Mouse (Mus musculus): Measurements from ENCODE around the gene Gsta2.
"Not testable (repeated sequence)": the region's sequence is repeated elsewhere in the genome, so short reads cannot be mapped to it uniquely, and the experiment has no call there.

The Gsta2 gene

DNA sequence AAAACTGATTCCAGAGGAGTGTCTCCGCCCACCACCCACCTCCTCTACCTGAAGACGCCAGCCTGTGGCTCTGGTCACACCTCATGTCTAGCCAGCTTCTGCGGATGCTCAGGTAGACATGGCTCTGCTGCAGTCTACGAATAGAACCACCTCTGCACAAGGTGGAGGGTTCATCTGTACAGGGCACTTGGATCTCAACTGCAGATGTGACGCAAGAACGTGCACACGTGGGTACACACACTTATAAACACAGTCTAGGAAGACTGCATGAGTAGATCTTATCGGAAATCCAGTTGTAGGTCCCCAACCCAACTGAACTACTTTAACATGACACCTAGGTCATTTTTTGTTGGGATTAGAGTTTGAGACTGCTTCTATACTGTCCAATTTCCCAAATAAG is at the start of gene Gsta2:
Gene Gsta2 (minus strand): TSS at position 178 of the 400 bp plus-strand sequence.
- DNase-seq (ENCODE audit: low spot score): no peak

DNA sequence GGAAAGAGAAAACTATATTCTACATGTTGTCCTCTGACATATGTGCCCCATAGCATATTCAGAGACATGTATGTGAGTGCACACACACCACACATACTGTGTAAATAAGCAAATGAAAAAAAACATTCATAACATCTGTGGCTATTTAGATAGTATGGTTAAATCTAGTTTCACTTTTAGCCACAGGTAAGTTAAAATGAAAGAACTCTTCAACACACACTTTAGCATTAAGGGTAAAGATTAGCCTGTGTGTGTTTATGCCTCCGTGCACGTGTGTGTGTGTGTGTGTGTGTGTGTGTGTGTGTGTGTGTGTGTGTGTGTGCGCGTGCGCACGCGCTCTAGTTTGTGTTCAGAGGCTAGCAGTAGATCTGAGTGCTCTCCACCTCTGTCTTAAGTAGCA is 46.0 kb upstream of the Gsta2 start:
- no peak for DNase-seq (ENCODE audit: low spot score)

DNA sequence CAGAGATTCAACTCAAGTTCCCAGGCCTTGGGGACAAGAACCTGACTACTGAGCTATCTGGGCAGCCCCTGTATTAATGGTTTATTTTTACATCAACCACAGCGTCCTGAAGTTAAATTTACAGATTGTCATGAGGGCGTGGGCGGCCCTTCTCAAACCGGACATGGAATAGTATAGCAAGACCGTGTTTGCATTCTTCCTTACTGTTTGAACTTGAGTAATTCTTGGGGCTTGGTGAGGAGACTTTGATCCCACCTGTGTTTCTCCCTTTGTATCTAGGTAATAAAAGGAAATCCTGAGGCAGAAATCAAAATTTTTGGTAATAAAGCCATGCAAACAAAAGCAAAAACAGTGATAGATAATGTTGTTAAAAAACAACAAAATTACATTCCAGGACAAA is 45.0 kb upstream of the Gsta2 start:
- DNase-seq (ENCODE audit: low spot score): no peak

GRCm38 (mm10) chr9:78396517-78396916 is 40.9 kb upstream of the Gsta2 start:
- DNase-seq (ENCODE audit: low spot score): no peak

- peak; percentile 12 for DNase-seq (ENCODE audit: low spot score)
Measured at GRCm38 (mm10) chr9:78395630-78396351, 40.2 kb upstream of the Gsta2 start, which contains the start of gene Ddx43. Gene Ddx43 (plus strand): TSS chr9:78395777.

- no peak for DNase-seq (ENCODE audit: low spot score)
Measured at GRCm38 (mm10) chr9:78395244-78395629, 39.6 kb upstream of the Gsta2 start.

DNA sequence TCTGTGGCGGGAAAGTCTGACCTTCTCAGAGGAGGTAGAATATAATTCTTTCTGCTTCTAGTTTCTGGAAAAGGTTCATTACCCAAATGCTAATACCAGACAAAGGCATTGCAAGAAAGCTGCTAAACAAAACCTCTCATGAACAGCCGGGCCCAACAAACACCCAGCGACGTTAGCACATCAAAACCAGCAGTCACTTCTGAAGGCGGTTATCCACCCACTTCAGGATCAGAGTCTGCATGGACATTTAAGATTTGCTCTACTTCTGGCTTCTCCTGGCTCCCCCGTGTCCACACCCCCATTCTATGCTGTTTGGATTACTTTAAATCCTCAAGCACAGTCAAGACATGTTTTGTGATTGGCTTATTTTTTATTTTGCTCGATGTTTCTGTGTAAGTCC is 39.0 kb upstream of the Gsta2 start:
- no peak for DNase-seq (ENCODE audit: low spot score)

- DNase-seq (ENCODE audit: low spot score): no peak
Measured at GRCm38 (mm10) chr9:78393741-78394140, 38.2 kb upstream of the Gsta2 start.

GRCm38 (mm10) chr9:78389981-78390380 is 34.4 kb upstream of the Gsta2 start:
- no peak for DNase-seq (ENCODE audit: low spot score)

DNA sequence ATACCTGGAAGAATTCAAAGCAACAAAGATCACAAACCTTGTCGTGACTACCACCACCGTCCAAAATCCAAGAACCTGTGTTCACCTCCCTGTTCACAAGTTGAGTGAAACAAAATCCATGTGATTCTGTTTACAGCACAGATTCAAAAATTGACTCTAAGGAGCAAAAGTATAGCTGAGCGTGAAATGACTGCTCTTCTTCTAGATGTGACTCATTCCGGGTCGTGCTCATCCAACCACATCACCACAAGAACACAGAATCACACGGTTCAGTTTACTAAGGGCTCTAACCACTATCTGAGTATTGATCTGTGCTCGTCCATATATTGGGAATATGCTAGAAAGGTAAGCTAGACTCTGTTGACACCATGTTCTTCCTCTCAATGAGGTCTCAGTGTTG is 31.4 kb upstream of the Gsta2 start:
- DNase-seq (ENCODE audit: low spot score): no peak

DNA sequence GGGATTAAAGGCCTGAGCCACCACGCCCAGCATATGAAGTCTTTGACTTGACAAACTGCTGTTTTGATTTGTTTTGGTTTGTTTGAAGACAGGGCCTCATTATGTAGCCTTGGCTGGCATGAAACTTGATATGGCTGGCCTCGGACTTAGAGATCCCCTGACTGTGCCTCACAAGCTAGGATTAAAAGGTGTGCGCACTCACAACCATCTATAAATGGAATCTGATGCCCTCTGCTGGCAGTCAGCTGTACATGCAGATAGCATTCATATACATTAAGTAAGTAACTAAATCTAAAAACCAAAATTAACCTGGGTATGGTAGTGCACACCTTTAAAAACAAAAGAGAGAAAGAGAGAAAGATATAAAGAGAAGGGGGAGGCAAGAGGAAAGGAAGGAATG is 30.3 kb upstream of the Gsta2 start:
- DNase-seq (ENCODE audit: low spot score): no peak

- DNase-seq (ENCODE audit: low spot score): no peak
Measured at GRCm38 (mm10) chr9:78378113-78378785, 22.7 kb upstream of the Gsta2 start, which contains the start of gene Ooep. Gene Ooep (minus strand): TSS chr9:78378725.

DNA sequence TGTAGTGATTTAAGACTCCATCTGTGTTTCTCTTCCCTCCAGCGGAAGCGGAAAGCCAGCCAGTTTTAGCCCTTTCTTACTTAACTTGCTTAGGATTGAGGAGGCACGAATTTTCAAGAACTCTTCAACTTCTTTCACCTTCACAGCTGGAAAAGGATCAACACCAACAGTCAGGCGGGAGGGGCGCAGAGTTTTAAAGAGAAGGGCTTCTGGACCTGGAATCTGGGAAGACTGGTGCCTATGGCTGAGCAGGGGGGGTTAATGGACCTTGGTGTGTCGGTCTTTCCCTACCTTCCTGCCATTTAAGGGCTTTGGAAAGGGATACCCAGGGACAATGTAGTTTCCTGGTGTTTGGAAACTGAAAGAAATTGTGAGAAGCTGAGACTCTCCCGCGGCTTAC is 22.0 kb upstream of the Gsta2 start:
- no peak for DNase-seq (ENCODE audit: low spot score)

GRCm38 (mm10) chr9:78375486-78375885 is 19.9 kb upstream of the Gsta2 start:
- no peak for DNase-seq (ENCODE audit: low spot score)

DNA sequence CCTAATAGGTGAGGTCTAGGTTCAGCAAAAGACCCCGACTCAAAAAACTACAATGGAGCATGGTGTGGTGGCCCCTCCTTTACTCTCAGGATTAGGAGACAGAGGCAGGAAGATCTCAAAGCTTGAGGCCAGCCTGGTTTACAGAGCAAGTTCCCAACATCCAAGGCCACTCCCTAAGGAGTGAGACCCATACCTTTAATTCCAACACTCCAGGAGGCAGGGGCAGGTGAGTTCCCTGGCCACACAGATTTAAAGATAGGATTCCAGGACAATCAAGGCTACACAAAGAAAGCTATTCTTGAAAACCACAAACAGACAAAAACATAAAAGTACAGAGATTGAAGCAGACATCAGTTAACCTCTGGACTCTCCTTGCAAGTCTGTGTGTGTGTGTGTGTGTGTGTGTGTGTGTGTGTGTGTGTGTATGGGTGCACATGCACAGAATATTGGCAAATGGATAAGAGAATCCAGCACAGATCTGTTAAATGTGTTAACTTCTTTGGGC is 19.3 kb upstream of the Gsta2 start:
- no peak for DNase-seq (ENCODE audit: low spot score)

GRCm38 (mm10) chr9:78374397-78374796 is 18.8 kb upstream of the Gsta2 start:
- DNase-seq (ENCODE audit: low spot score): no peak

GRCm38 (mm10) chr9:78372827-78373504 is 17.4 kb upstream of the Gsta2 start:
- DNase-seq (ENCODE audit: low spot score): no peak

- DNase-seq (ENCODE audit: low spot score): no peak
Measured at GRCm38 (mm10) chr9:78371441-78371840, 15.9 kb upstream of the Gsta2 start.

- DNase-seq (ENCODE audit: low spot score): no peak
Measured at GRCm38 (mm10) chr9:78369786-78370185, 14.2 kb upstream of the Gsta2 start.

- no peak for DNase-seq (ENCODE audit: low spot score)
Measured at GRCm38 (mm10) chr9:78369349-78369748, 13.8 kb upstream of the Gsta2 start.

GRCm38 (mm10) chr9:78368671-78369293 is 13.2 kb upstream of the Gsta2 start:
- no peak for DNase-seq (ENCODE audit: low spot score)

DNA sequence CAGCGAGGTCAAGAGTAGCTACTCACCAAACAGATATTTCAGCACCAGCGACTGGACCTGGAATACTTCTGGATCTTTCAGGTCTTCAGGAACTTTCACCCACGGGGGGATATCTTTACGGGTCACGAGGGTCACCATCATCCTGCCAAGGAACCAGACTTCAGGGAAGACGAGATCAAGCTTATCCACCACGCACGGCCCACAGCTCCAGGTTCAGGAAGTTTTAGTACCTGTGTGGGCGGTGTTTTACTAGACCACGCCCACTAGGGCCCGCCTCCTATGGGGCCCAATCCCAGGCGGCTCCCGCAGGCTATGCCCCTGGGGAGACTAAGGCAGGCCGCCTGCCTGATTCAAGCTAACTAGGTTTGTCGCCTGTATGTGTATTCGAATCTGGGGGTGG is 12.4 kb upstream of the Gsta2 start, which contains the start of gene Dppa5a:
Gene Dppa5a (minus strand): TSS at position 219 of the 400 bp plus-strand sequence.
- not testable (repeated sequence) for DNase-seq (ENCODE audit: low spot score)
